Mouse (Mus musculus): ENCODE data around the gene Eme2.

The Eme2 gene

DNA sequence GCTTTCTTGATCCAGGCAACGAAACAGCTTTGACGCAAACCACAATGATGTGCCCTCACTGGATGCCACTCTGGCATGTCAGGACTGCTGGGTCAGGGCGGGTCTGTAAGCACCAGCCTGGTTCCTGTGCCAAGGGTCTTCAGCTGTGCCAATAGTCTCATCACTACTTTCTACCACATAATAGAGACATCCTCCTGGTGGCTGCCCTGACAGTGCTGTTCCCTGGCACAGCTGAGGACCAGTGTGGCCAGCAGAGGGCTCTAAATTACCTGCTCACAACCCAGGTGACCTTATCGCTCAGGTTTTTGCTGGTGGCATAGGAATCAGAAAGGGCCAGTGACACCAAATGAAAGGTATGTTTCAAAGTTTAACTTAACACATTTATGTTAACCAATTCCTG is 53.8 kb downstream of the Eme2 start:
- in situ Hi-C loops (cut with MboI; ENCODE audit: low sequenced_read_pairs): no loop called here

DNA sequence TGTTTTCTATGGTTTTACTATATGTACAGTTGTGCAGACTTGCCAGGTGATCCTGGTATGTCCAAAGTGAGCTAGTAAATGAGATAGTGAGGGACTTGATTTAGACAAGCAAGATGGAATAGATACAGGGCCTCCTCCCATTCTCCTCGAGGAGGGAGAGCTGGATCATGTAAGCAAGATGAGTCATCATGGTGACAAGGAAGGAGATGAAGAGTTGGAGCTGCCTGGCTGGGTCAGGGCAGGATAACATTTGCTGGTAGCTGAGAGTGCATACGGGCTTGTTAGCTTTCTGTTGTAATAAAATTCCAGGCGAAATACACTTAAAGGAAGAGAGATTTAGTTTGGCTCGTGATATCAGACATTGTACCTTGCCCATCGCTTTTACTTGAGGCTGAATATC is 54.5 kb downstream of the Eme2 start:
- in situ Hi-C loops (cut with MboI; ENCODE audit: low sequenced_read_pairs): no loop called here

DNA sequence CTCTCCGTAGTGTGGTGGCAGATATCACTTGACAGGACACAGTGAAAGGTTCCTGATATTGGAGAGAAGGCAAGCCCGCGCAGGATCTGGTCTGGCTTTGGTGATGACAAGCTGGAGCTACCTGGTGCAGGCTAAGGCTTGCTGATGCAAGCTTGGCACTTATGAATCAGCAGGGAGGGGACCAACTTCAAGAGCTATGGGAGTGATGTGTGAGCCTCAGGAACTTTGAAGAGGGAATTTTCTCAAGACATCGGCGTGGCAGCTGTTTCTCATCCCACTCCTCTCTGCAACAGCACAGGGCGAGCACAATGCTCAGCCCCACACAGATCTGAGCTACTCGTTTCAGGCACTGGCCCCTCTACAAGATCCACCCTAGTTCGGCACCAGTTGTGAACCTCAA is 55.0 kb downstream of the Eme2 start, which contains the start of gene Hagh:
TSS of gene Hagh (plus strand) at position 302 of the 400 bp plus-strand sequence.
- in situ Hi-C loops (cut with MboI; ENCODE audit: low sequenced_read_pairs): no loop called here
